Mouse (Mus musculus): Measurements from ENCODE around the gene Wdr47.
"Not testable (repeated sequence)": the region's sequence is repeated elsewhere in the genome, so short reads cannot be mapped to it uniquely, and the experiment has no call there.

The Wdr47 gene

DNA sequence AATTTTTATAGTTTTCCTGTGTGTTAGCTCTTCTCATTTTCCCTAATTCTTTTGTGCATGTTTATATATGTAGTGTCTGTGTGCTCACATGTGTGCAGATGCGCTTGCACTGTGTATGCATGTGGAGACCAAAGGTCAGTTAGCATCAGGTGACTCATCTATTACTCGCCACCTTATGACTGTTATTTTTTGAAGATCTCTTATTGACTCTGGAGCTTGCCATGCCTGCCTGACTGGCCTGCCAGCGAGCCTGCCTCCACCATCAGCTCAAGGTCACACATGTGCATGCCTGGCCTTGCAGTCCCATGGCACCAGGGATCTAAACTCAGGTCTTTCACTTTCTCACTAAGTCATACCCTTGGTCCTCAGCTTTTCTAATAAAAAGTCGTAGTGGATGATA, 49.9 kb downstream of the Wdr47 start:
- no peak for DNase-seq

DNA sequence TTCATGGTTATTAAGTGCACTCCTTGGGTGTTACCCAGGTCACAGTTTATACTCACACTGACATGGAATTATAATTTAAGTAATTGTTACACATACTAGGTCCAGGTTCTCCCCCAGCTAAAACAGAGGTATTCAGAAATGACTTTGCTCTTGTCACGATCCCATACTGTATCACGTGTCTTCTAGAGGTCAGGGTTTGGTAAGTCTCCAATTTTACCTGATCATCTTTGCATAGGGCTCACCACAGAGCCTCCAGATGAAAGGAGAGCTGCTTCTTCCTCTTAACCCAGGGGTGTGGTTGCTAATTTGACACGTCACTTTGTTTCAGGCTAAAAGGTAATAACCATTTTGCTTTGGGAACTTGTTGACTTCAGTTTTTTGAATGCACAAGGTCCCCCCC, 53.8 kb downstream of the Wdr47 start:
- DNase-seq = no peak

DNA sequence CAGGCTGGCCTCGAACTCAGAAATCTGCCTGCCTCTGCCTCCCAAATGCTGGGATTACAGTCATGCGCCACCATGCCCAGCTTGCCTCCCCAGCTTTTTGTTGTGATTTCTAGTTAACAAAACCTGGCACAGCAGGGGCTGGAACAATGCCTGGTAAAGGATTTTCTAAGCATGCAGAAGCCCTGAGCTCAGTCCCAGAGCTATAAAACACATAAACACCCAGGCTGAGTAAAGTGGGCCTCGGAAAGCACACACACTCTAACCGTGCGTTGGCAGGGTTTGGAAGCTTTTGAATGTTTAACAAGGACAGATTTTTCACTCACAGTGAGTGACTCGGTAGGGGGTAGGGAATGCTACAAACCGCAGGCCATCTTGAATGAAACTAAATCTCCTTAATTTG, 55.0 kb downstream of the Wdr47 start:
- DNase-seq = no peak

DNA sequence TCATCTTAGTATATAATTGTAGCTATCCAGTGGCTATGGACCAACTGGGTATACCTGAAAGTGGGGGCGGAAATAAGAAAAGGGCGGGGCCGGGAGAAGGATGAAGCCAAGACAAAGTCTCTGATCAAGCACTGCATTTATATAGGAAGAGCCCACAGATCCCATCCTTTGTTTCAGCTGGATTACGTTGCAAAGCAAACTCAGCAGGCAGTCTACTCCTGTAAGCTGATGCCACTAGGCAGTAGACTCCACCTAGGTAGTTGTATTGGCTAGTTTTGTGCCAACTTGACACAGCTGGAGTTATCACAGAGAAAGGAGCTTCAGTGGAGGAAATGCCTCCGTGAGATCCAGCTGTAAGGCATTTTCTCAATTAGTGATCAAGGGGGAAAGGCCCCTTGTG, 56.6 kb downstream of the Wdr47 start:
- DNase-seq = not testable (repeated sequence)

DNA sequence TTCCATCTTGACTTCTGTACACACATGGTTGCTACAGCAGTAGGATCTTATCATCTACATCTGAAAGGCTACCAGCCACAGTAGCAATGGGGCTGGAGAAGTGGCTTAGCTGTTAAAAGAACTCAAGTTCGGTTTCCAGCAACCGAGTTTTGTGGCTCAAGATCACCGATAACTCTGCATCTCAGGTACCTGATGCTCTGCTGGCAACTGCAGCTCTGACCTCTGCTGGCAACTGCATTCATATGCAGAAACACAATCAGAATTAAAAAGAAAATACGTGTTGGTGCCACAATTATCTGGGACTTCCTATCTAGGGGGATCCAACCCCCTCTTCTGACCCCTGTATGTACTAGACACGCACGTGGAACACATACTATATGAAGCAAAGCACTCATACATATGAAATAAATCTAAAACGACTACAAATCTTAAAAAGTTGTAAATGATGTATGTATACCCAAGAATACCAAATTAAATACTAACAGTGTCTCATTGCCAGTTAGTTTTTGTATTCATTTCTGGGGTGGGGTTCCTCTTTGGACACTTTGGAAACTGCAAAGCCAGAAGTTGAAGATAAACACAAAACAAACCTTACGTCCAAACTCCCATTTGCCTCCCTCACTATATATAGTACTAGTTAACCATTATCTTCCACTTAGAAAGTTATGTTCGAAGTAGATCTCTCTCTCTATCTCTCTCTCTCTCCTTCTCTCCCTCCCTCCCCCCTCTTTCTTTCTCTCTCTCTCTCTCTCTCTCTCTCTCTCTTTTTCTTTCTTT, 62.0 kb downstream of the Wdr47 start:
- peak; percentile 12 for DNase-seq

DNA sequence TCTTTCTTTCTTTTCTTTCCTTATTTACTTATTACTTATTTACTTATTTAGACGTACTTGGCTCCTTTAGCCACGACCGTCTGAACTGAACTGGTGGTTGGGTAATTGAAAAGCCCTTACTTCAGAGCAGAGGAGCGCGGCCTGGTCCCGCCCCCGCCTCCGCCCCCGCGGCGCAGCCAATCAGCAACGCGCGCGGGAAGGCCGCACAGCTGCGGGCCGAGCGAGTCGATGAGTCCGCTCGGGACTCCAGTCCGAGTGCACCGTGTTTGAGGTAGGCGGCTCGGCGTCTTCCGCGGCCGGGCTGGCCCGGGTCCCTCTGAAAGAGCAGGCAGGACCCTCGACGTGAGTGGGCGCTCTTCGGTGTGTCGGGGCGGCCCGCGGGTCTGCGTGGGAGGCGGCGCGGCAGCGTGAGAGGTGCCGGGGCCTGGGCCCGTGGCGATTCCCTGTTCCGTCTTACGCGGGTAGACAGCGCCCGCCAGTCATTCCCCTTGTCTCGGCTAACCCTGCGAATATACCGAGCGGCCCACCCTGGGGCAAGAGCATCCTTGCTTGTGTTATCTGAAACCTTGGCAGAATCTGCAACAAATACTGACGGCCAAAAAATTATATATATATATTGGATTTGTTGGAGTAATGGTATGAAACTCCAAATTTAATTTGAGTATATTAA, 62.8 kb downstream of the Wdr47 start, which contains the start of gene Clcc1:
Gene Clcc1, plus strand, starts transcription at position 204 of the 670 bp plus-strand sequence.
- DNase-seq = peak; percentile 98

DNA sequence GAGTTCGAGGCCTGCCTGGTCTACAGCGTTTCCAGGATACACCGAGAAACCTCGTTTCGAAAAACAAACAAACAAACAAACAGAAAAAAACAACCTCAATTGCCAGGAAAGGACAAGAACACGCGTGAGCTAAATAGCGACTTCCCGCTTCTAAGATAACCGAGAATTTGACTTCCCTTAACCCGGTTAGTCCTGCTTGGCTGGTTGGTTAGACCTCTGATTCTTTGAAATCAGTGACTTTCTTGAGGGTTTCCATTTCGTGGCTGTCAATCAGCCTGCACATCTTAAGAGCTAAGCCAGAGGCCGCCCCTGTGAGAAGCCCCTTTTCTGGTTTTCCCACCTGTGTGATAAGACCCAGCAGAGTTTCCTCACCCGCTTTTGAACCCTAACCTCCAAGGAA, 63.5 kb downstream of the Wdr47 start:
- DNase-seq = no peak

DNA sequence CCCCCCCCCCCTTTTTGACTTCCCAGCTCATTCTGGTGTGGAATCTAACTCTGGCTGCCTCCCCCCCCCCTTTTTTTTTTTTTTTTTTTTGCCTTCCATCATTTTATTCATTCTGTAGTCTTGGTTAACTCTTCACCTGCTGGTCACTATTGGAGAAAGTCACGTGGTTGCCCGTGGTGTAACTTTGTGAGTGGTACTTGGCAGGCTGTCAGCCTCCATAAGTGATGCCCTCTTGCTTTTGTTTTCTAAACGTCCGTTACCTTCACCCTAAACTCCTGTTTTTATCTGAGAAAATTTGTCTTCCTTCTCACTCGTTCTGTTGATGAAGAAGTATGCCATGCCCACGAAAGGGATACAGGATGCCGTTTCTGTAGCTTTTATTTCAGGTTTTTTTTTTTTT, 64.4 kb downstream of the Wdr47 start:
- DNase-seq = no peak

DNA sequence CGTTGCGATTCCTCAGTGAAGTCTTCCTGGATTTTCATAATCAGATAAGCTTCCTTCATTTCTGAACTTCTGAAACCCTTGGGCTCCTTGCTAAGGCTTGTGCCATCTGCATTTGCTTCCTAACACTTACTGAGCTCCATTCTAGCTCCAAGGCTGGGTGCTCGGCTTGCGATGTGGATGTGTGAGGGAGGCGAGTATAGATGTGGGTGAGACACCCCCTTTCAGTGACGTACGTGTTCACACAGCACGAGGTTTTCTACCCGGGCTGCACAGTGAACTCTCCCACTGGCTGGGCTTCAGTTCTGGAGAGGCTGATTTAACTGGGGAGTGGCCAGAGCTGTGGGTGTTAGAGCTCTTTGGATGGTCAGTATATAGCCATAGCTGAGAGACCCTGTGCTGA, 67.5 kb downstream of the Wdr47 start:
- DNase-seq = no peak

DNA sequence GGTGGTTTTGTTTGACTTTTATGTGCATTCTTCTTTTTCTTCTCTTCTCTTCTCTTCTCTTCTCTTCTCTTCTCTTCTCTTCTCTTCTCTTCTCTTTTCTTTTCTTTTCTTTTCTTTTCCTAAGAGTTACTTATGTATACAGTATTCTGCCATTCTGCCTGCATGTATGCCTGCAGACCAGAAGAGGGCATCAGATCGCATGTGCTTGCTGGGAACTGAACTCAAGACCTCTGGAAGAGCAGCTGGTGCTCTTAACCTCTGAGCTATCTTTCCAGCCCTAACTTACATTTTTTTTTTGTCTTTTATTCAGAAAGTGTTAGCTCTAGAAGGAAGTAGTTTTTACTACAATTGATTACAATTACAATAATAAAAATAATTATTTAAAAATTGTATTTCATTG, 69.9 kb downstream of the Wdr47 start:
- no peak for DNase-seq

DNA sequence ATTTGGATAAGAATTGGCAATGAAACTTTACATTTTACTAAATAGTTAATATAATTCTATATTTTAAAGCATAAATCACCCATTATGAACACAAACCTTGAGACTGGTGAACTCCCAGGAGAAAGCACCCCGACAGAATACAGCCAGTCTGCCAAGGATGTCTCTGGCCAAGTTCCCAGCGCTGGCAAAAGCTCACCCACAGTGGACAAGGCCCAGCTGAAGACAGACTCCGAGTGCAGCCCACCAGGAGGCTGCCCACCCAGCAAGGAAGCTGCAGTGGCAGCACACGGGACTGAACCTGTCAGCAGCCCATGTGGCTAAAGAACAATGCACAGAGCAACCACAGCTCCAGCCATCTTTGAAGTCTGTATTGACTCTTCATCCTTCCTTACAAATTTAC, 85.5 kb downstream of the Wdr47 start:
- DNase-seq = no peak

DNA sequence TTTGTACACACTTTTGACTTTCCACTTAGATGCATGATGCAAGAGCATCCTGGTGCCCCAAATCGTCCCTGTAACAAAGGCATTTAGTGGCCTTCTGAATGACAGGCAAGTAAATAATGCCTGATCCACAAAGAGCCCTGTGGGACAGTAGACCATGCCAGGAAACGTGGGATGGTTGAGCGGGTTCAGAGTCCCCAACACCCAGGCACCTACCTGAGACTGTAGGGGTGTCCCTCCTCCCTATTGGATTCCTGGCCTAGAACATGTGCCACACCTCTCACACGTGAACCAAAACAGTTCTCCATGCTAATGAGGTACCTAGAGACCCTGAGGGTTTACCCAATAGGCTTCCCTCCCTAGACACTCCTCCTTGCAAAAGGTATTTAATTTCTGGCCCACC, 89.9 kb downstream of the Wdr47 start:
- no peak for DNase-seq

DNA sequence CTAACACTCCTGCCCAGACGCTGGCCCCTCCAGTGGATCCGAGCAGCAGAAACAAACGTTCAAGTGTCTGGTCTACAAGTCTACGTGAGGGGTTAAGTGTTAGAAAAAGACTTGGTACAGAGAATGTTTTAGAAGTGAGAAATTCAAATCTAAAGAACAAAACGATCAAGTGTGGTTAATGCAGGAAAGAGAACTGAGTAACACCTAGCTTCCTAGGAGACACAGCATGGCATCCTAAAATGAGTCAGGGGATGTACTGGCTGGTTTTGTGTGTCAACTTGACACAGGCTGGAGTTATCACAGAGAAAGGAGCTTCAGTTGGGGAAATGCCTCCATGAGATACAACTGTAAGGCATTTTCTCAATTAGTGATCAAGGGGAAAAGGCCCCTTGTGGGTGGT, 92.5 kb downstream of the Wdr47 start:
- not testable (repeated sequence) for DNase-seq

DNA sequence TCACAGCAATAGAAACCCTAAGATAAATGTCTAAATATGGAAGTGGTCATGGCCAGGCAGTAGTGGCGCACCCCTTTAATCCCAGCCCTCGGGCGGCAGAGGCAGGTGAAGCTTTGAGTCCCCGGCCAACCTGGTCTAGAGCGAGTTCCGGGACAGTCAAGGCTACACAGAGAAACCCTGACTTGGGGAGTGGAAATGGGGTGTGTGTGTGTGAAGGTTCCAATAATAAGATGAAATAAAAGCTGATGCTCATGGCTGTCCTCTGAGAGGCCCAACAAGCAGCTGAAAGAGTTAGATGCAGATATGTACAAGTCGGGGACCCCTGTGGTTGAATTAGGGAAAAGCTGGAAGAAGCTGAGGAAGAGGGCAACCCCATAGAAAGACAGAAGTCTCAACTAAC, 94.6 kb downstream of the Wdr47 start:
- no peak for DNase-seq

DNA sequence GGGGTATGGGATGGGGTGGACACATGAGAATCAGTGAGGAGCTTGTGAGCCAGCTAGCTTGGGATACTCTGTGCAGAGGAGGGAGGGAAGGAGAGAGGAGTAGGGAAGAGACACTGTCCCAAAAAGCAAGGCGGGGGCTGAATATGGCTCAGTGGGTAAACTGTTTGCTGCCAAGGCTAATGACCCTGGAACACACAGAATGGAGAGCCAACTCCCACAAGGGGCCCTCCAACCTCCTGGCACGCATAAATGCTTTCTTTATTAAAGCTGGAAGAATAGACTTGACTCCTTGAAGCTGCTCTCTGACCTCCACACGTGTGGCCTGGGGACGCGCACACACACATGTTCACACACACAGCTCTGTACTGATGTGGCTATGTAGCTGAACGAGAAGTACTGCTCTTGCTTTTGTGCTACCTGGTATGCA, 97.9 kb downstream of the Wdr47 start:
- DNase-seq = no peak

DNA sequence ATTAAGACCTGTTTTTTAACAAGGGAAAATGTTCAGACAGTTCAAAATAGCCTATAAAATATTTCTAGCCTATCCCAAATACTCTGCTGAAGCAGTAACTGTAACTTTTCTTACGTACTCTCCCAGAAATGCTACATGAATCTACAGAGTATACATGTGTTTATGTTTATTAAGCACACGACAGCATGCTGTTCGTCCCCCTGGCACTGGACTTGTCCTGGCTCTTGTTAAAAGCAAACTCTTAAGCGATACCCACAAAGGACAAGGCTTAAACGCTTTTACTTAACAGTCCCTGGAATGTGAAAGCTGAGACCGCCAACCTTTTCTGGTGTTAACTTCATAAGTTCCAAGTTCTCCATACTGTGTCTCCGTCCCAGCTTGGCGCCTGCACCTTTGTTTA, 98.4 kb downstream of the Wdr47 start:
- DNase-seq = no peak

DNA sequence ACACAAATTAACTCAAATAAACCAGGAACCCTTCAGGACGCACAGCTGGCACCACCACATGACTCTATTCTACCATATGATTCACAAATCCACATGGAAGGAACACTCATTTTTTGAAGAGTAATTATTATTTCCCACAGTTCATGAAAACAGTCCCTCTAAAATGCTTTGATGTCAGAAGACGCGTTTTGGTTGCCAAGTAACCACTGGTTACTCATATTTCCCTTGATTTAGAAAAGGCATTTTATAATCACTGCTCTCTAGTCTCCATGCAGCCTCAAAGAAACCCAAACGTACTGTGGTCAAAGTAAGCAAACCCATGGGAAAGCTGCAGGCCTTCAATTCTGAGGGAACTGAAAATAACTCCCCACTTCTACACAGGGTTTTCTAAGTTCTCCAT, 98.9 kb downstream of the Wdr47 start:
- DNase-seq = no peak

DNA sequence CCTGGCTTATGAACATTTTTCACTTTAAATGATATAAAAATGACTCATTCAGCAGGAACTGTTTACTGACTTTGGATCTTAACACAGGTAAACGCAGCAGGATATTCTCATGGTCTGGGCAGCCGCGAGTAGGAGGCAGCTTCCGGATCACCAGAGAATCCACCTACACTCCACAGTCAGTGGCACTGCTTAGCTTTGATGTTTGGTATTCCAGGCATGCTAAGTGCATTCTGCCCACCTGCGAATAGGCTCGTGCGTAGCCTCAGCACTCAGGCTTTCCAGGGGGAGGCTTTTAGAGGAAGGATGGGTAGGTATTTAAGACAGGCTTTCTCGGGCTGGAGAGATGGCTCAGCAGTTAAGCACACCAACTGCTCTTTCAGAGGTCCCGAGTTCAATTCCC, 103.2 kb downstream of the Wdr47 start:
- DNase-seq = no peak
